Mouse (Mus musculus): ENCODE data around the gene Kirrel3. TPM values are rescaled to one million over a fixed set of nuclear protein-coding genes. Genes with fewer than 3 reads are reported as not detected.

Kirrel3 gene
- polyA plus RNA-seq, 1 experiment = 0.80 TPM

DNA sequence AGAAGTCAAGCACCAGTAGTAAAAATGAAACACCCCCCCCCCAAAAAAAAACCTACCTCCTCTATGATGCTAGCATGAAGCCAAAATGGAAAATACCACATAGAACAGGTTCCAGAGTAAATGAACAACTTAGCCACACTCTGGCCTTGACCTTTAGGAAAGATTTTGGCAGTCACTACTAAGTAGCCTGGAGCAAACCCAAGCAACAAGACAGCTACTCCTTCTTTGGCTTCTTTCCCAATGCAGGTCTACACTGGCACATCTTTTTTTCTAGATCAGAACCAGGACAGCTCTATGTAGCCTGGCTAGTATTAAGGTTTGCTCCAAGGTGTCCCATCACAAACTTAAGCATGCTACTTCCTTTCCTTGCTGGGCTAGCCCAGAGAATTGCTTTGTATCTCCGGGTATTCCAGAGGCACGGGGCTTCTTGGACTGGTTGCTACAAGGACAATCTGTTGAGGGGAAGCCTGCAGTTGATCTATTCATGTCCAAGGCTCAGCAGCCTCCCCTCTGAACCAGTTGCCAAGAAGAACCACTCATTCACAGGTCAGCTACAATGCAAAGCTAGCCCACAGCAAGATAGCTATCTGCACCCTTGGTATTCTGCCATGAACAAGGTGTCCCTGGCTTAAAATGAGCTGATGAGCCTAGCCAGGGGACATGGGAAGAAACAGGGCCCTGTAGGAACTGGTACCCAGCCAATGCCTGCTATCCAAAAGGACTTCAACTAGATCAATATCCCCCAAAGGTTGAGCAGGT is 573.1 kb downstream of the Kirrel3 start:
- Histone ChIP-seq H3K4me3 (replicated peaks; ENCODE audit: extremely low read depth, low read depth, low read length) (no peak overlapping the region), H3K4me1 (ENCODE audit: control insufficient read depth, insufficient read depth, low read length) (peaks cover 6% of the 10 kb centered on the region; the same call in 1 of the 2 replicates)
- DNase-seq = peak; percentile 3
- TF ChIP-seq POLR2A (IDR thresholded peaks at IDR 0.05; ENCODE audit: borderline replicate concordance, extremely low read depth, low read depth, low read length) (no peak), CTCF (IDR thresholded peaks at IDR 0.05; ENCODE audit: insufficient read depth, low read length) (no peak)
- 66% methylated on average over 2 of the region's 2 CpGs for WGBS

DNA sequence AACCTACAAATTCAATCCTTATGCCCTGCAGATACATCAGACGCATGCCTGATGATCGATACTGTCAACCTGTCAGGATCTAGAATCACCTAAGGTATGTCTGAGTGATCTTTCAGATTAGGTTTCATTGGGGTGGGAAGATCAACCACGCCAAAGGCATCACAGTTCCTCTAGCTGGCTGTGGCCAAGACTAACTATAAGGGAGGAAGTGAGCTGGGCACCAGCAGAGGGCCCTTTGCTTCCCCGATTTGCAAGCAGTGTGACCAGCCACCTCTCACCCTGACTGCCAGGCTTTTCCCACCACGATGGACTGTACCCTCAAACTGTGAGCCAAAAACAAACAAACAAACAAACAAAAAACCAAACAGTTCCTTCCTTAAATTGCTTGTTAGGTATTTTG is 574.2 kb downstream of the Kirrel3 start:
- Histone ChIP-seq H3K4me3 (replicated peaks; ENCODE audit: extremely low read depth, low read depth, low read length) (no peak overlapping the region), H3K4me1 (ENCODE audit: control insufficient read depth, insufficient read depth, low read length) (peaks cover 6% of the 10 kb centered on the region; the same call in 1 of the 2 replicates)
- TF ChIP-seq POLR2A (IDR thresholded peaks at IDR 0.05; ENCODE audit: borderline replicate concordance, extremely low read depth, low read depth, low read length) = no peak
- no peak for TF ChIP-seq CTCF (IDR thresholded peaks at IDR 0.05; ENCODE audit: insufficient read depth, low read length)
- 74% methylated on average over 5 of the region's 5 CpGs for WGBS
- no peak for DNase-seq

DNA sequence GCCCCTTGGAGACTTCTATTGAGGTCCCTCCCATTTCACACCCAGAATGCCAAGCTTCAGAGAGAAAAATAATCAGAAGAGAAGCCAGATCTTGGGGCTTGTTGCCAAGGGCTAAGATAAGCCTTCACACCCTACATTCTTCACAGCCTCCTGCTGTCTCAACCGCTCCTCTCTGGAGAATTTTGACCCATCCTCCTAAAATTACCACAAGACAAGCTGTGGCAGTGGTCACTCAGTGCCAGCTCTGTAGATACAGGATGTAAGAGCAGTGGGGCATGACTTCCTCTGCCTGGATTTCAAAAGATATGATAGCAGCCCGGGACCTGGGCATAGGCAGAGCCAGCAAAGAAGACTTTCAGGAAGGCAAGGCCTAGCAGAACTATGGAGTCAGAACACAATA is 575.8 kb downstream of the Kirrel3 start:
- Histone ChIP-seq H3K4me3 (replicated peaks; ENCODE audit: extremely low read depth, low read depth, low read length) (no peak overlapping the region), H3K4me1 (ENCODE audit: control insufficient read depth, insufficient read depth, low read length) (peaks cover 6% of the 10 kb centered on the region; the same call in 1 of the 2 replicates)
- WGBS = 25% methylated on average over 2 of the region's 2 CpGs
- DNase-seq = no peak
- TF ChIP-seq POLR2A (IDR thresholded peaks at IDR 0.05; ENCODE audit: borderline replicate concordance, extremely low read depth, low read depth, low read length) (no peak), CTCF (IDR thresholded peaks at IDR 0.05; ENCODE audit: insufficient read depth, low read length) (no peak)
